Comparison of ENCODE assay signal across 8 mouse cellular contexts in genomic region chr4:134127121-134127455, GRCm38 (mm10). TPM values are rescaled to one million over a fixed set of nuclear protein-coding genes. Genes with fewer than 3 reads are reported as not detected.
DNase-seq lines count a peak whose midpoint lies in the region; ATAC-seq and TF ChIP-seq lines count a peak whose summit lies in the region.

No protein-coding gene starts in this region.

- ATAC-seq in heart, embryonic 13.5 days (ENCODE audit: extremely low read depth, insufficient number of reproducible peaks, low FRiP score, low TSS enrichment) = no peak
- no peak for ATAC-seq in G1E (ENCODE audit: extremely low read depth, insufficient number of reproducible peaks, low FRiP score, poor library complexity, severe bottlenecking)
- no peak for ATAC-seq in limb, embryonic 14.5 days (ENCODE audit: low FRiP score, low read depth)
- ATAC-seq in stomach, postnatal 0 days (ENCODE audit: low FRiP score, low TSS enrichment) = no peak

- H3K9ac ChIP-seq in heart, embryonic 13.5 days = peak overlapping the region; percentile 92
- H3K9ac ChIP-seq in limb, embryonic 14.5 days (ENCODE audit: low read depth, low read length, severe bottlenecking) = peak overlapping the region; percentile 81; the same call in 1 of the 2 replicates
- 0 out of 2 replicates have a peak overlapping the region, but pooled peaks have one; percentile 18 for H3K9ac ChIP-seq in stomach, postnatal 0 days (ENCODE audit: low read length)

- no peaks in the 10 kb centered on the region for H3K27me3 ChIP-seq in heart, embryonic 13.5 days (replicated peaks)
- H3K27me3 ChIP-seq in G1E (ENCODE audit: insufficient read depth, low read length) = no peaks in the 10 kb centered on the region
- no peaks in the 10 kb centered on the region for H3K27me3 ChIP-seq in limb, embryonic 14.5 days (ENCODE audit: control insufficient read depth, insufficient read depth, low read length)
- H3K27me3 ChIP-seq in stomach, postnatal 0 days (ENCODE audit: control insufficient read depth, insufficient read depth, low read length) = no peaks in the 10 kb centered on the region

- no peak for TF ChIP-seq CTCF in G1E (IDR thresholded peaks at IDR 0.05; ENCODE audit: low read depth, low read length)
- TF ChIP-seq CTCF in stomach, postnatal 0 days (IDR thresholded peaks at IDR 0.05; ENCODE audit: low read depth) = no peak

- H3K36me3 ChIP-seq in heart, embryonic 13.5 days = peaks cover 19% of the 10 kb centered on the region
- H3K36me3 ChIP-seq in G1E (replicated peaks) = peaks cover 62% of the 10 kb centered on the region
- H3K36me3 ChIP-seq in limb, embryonic 14.5 days (ENCODE audit: control insufficient read depth, insufficient read depth, low read length) = peaks cover 19% of the 10 kb centered on the region
- H3K36me3 ChIP-seq in stomach, postnatal 0 days (ENCODE audit: control insufficient read depth, insufficient read depth, low read length) = peaks cover under 1% of the 10 kb centered on the region; the same call in 1 of the 2 replicates

- peaks cover 41% of the 10 kb centered on the region for H3K4me1 ChIP-seq in heart, embryonic 13.5 days
- H3K4me1 ChIP-seq in G1E (ENCODE audit: insufficient read depth, low read depth, low read length) = peaks cover 82% of the 10 kb centered on the region
- H3K4me1 ChIP-seq in limb, embryonic 14.5 days (ENCODE audit: control insufficient read depth, insufficient read depth, low read length) = peaks cover 22% of the 10 kb centered on the region
- 0 out of 2 replicates have a peak, but pooled peaks cover 2% of the 10 kb centered on the region for H3K4me1 ChIP-seq in stomach, postnatal 0 days (replicated peaks; ENCODE audit: control insufficient read depth, insufficient read depth)

- no peak for DNase-seq in heart, adult 18-20 months
- no peak for DNase-seq in G1E (ENCODE audit: low spot score)
- DNase-seq in frontal cortex, postnatal 10 days (ENCODE audit: low spot score in 2 of 2) = peak; percentile 27 to 59
- DNase-seq in limb, embryonic 14.5 days (ENCODE audit: low spot score) = no peak
- no peak for DNase-seq in stomach, postnatal 0 days (ENCODE audit: low spot score)
- DNase-seq in spleen, adult 12 weeks (ENCODE audit: low spot score) = no peak
- no peak for DNase-seq in thymus, postnatal 25 days

- H3K9me3 ChIP-seq in heart, embryonic 13.5 days = no peaks in the 10 kb centered on the region
- no peaks in the 10 kb centered on the region for H3K9me3 ChIP-seq in G1E (replicated peaks)
- H3K9me3 ChIP-seq in limb, embryonic 14.5 days (ENCODE audit: control insufficient read depth, low read length) = no peaks in the 10 kb centered on the region
- no peaks in the 10 kb centered on the region for H3K9me3 ChIP-seq in stomach, postnatal 0 days (ENCODE audit: control insufficient read depth, low read length)

- TF ChIP-seq POLR2A in limb, embryonic 14.5 days (IDR thresholded peaks at IDR 0.05; ENCODE audit: borderline replicate concordance, extremely low read depth, insufficient read depth, insufficient read length) = no peak

- 80% methylated on average over 7 of the region's 7 CpGs for WGBS in heart, embryonic 13.5 days
- WGBS in limb, embryonic 14.5 days = 76% methylated on average over 7 of the region's 7 CpGs
- WGBS in stomach, postnatal 0 days = 80% methylated on average over 7 of the region's 7 CpGs

- TF ChIP-seq EP300 in stomach, postnatal 0 days (optimal IDR thresholded peaks at IDR 0.05) = no peak

- peak overlapping the region; percentile 86 for H3K4me3 ChIP-seq in heart, embryonic 13.5 days
- H3K4me3 ChIP-seq in G1E (ENCODE audit: low read depth, low read length) = peak overlapping the region; percentile 48; the same call in 1 of the 2 replicates
- peak overlapping the region; percentile 87; the same call in 1 of the 2 replicates for H3K4me3 ChIP-seq in limb, embryonic 14.5 days (replicated peaks; ENCODE audit: low read length)
- no peak overlapping the region for H3K4me3 ChIP-seq in stomach, postnatal 0 days (ENCODE audit: low read depth, low read length)

- no peak overlapping the region for H3K27ac ChIP-seq in heart, embryonic 13.5 days (replicated peaks)
- no peak overlapping the region for H3K27ac ChIP-seq in limb, embryonic 14.5 days (replicated peaks; ENCODE audit: low read depth, low read length)
- no peak overlapping the region for H3K27ac ChIP-seq in stomach, postnatal 0 days (replicated peaks)

- peak overlapping the region; percentile 88 for H3K4me2 ChIP-seq in heart, embryonic 13.5 days
- H3K4me2 ChIP-seq in limb, embryonic 14.5 days (replicated peaks; ENCODE audit: low read depth, low read length, severe bottlenecking) = peak overlapping the region; percentile 80
- H3K4me2 ChIP-seq in stomach, postnatal 0 days (replicated peaks; ENCODE audit: low read depth) = peak overlapping the region; percentile 79

RNA-seq across cellular contexts. Expression of gene Sh3bgrl3, which starts 1.5 kb away (rescaled TPM):
- 198 and 202 TPM in 2 replicates for polyA plus RNA-seq in heart, embryonic 13.5 days (2015; fragmentation: Nextera tagmentation; extraction: Ambion mirVana)
- 10 to 100 TPM; 34.0 to 42.8 TPM for total RNA-seq in heart, adult 18-20 months (2021)
- total RNA-seq in G1E (2014; fragmentation: Nextera tagmentation) = 76.6 and 110 TPM in 2 replicates
- total RNA-seq in G1E (2017) = 98.4 and 105 TPM in 2 replicates
- polyA plus RNA-seq in G1E (2012) = 111 and 202 TPM in 2 replicates
- 325 and 365 TPM in 2 replicates for polyA plus RNA-seq in limb, embryonic 14.5 days (2012; rRNA removed)
- polyA plus RNA-seq in limb, embryonic 14.5 days (2014; fragmentation: Nextera tagmentation; extraction: Ambion mirVana) = 532 and 538 TPM in 2 replicates
- 522 and 533 TPM in 2 replicates for polyA plus RNA-seq in stomach, postnatal 0 days (2015; fragmentation: Nextera tagmentation; extraction: Ambion mirVana)

RNA-seq across cellular contexts. Expression of gene Ubxn11, which starts 24.7 kb away (rescaled TPM):
- polyA plus RNA-seq in heart, embryonic 13.5 days (2015; fragmentation: Nextera tagmentation; extraction: Ambion mirVana) = 1.7 and 2.1 TPM in 2 replicates
- 1 to 10 TPM; 2.0 to 2.4 TPM for total RNA-seq in heart, adult 18-20 months (2021)
- total RNA-seq in G1E (2014; fragmentation: Nextera tagmentation) (6.0 and 13.8 TPM in 2 replicates), G1E (2017) (3.4 and 3.9 TPM in 2 replicates)
- polyA plus RNA-seq in G1E (2012) = 11.3 and 13.2 TPM in 2 replicates
- polyA plus RNA-seq in limb, embryonic 14.5 days (2012; rRNA removed) = 21.9 and 24.1 TPM in 2 replicates
- polyA plus RNA-seq in limb, embryonic 14.5 days (2014; fragmentation: Nextera tagmentation; extraction: Ambion mirVana) = 7.6 and 12.0 TPM in 2 replicates
- polyA plus RNA-seq in stomach, postnatal 0 days (2015; fragmentation: Nextera tagmentation; extraction: Ambion mirVana) = 1.3 TPM in 2 replicates

RNA-seq across cellular contexts. Expression of gene Cd52, which starts 32.2 kb away (rescaled TPM):
- 7.6 and 7.7 TPM in 2 replicates for polyA plus RNA-seq in heart, embryonic 13.5 days (2015; fragmentation: Nextera tagmentation; extraction: Ambion mirVana)
- total RNA-seq in heart, adult 18-20 months (2021) = 10 to 100 TPM in 1 of 2 experiments, 1 to 10 TPM in 1; 5.8 to 20.9 TPM
- total RNA-seq in G1E (2014; fragmentation: Nextera tagmentation) = 1.7 and 2.0 TPM in 2 replicates
- 17.5 and 21.1 TPM in 2 replicates for total RNA-seq in G1E (2017)
- polyA plus RNA-seq in G1E (2012) = 1.0 and 1.3 TPM in 2 replicates
- 9.0 and 10.3 TPM in 2 replicates for polyA plus RNA-seq in limb, embryonic 14.5 days (2012; rRNA removed)
- 15.5 and 18.1 TPM in 2 replicates for polyA plus RNA-seq in limb, embryonic 14.5 days (2014; fragmentation: Nextera tagmentation; extraction: Ambion mirVana)
- 18.0 and 20.3 TPM in 2 replicates for polyA plus RNA-seq in stomach, postnatal 0 days (2015; fragmentation: Nextera tagmentation; extraction: Ambion mirVana)

RNA-seq across cellular contexts. Expression of gene Cep85, which starts 59.8 kb away (rescaled TPM):
- polyA plus RNA-seq in heart, embryonic 13.5 days (2015; fragmentation: Nextera tagmentation; extraction: Ambion mirVana) = 25.8 and 28.3 TPM in 2 replicates
- total RNA-seq in heart, adult 18-20 months (2021) = 10 to 100 TPM; 40.4 to 41.9 TPM
- total RNA-seq in G1E (2014; fragmentation: Nextera tagmentation) = 31.4 and 41.7 TPM in 2 replicates
- total RNA-seq in G1E (2017) = 47.4 and 64.4 TPM in 2 replicates
- 54.9 and 81.9 TPM in 2 replicates for polyA plus RNA-seq in G1E (2012)
- polyA plus RNA-seq in limb, embryonic 14.5 days (2012; rRNA removed) = 22.4 and 32.2 TPM in 2 replicates
- 40.3 and 46.5 TPM in 2 replicates for polyA plus RNA-seq in limb, embryonic 14.5 days (2014; fragmentation: Nextera tagmentation; extraction: Ambion mirVana)
- polyA plus RNA-seq in stomach, postnatal 0 days (2015; fragmentation: Nextera tagmentation; extraction: Ambion mirVana) = 87.6 and 102 TPM in 2 replicates

Comparison
In these comparisons a context has a peak if more than half of its experiments do, and no peak if none do; other contexts are left out.
1. H3K9ac ChIP-seq: peak in every context shown above with its lines; median percentile 92 in heart, embryonic 13.5 days; 81 in limb, embryonic 14.5 days; 18 in stomach, postnatal 0 days.
2. DNase-seq: peak in frontal cortex, postnatal 10 days (2 of 2); none in heart, adult 18-20 months (0 of 2), G1E (single experiment), limb, embryonic 14.5 days (single experiment), stomach, postnatal 0 days (single experiment), spleen, adult 12 weeks (single experiment) and thymus, postnatal 25 days (single experiment).
3. Peak in every context shown above with its lines, with median percentiles within 50 percentile points of each other: H3K4me2 ChIP-seq.